Mouse (Mus musculus) gastrocnemius, adult 2 months (tissue): ENCODE results near the gene Wbp2. TPM values are rescaled to one million over a fixed set of nuclear protein-coding genes. Genes with fewer than 3 reads are reported as not detected.

Experiments used
- DNase-seq: peaks from one replicate; pipeline ENCODE4 v3.0.0; 2022
- H3K27ac ChIP-seq: fragments of 200-600 bp; 2 replicates; pipeline ENCODE4 v1.8.1; 2022; ENCODE audit warnings: mild to moderate bottlenecking
- H3K4me3 ChIP-seq: fragments of 200-600 bp; 2 replicates; pipeline ENCODE4 v1.8.1; 2022; ENCODE audit warnings: mild to moderate bottlenecking, moderate library complexity
- CTCF ChIP-seq: fragments of 200-600 bp; IDR thresholded peaks from 2 replicates; pipeline ENCODE4 v1.8.1; 2022; ENCODE audit warnings: antibody characterized with exemption, mild to moderate bottlenecking, moderate library complexity
- intact Hi-C: fragments of 180-260 bp; cut with DNase I; formaldehyde crosslinking; loops from one replicate; pipeline ENCODE4 v1.15.1; 2025
- long read RNA-seq, 2 experiments: library from polyadenylated mRNA; stranded (forward); transcript quantifications; one replicate each; pipeline ENCODE4 v2.0.0; 2021
- total RNA-seq, 2 experiments: library from RNA; stranded (reverse); gene quantifications; 2 replicates each; pipeline ENCODE4 v1.2.3; 2021

The Wbp2 gene
- total RNA-seq: 10 to 100 TPM; 77.2 to 81.8 TPM
- long read RNA-seq, experiment 1, transcript Wbp2-201 (8 exons, 1,826 nt): major isoform, 71 of 86 reads
- long read RNA-seq, experiment 1, partial matches to known transcripts: 4 of 86 reads
- long read RNA-seq, experiment 1, other reads (novel, unspliced or antisense): 11 of 86 reads
- long read RNA-seq, experiment 2, transcript Wbp2-201 (8 exons, 1,826 nt): major isoform, 66 of 85 reads
- long read RNA-seq, experiment 2, partial matches to known transcripts: 4 of 85 reads
- long read RNA-seq, experiment 2, other reads (novel, unspliced or antisense): 14 of 85 reads

DNA sequence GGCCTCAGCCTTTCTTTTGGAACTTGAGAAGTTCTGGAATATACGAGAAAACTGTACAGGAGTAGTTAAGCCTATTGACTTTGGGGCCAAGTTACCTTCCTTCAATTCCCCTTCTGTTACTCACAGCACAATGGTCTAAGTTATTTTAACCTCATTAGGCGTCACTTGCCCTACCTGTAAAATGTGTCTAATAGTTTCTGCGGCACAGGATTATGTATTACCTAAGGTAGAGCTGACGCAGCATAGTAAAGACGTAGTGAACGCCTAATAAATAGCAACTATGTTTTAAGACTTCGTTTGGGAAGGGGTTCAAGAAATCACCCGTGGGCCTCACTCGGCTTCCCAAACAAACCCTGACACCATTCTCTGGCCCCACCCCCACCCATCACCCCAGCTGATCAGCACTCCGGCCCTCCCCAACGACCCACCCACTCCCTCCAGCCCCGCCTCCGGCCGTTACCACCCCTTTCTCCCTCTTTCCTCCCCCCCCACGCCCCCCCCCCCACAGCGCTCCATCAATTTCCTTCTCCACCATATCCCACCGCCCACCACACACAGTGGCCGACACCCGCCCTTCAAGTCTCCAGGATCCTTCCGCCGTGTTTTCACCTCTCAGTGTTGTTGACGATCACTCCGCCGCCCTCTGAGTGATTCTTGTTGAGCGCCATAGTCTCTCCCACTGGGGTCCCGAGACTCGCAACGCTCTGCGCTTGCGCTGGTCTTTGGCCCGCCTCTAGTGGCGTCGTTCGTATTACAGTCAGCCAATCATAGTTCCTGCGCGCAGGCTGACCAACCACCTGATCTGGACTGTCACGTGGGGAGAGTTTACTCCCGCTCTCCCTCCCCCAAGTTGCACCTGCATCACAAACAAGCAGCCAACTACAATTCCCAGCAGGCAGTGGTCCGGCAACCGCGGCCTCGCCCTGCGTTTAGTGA, at the start of gene Wbp2:
Wbp2 (minus strand) TSS at position 738 of the 936 bp plus-strand sequence.
- H3K4me3 ChIP-seq: peak within 1 kb of the TSS; percentile 70
- intact Hi-C loops: loop anchor here (1.0 to 5.0 kb wide), 4 partner anchors 44 to 136 kb away; partner anchors contain the start of genes Acox1, Ten1 and Unk
- TF ChIP-seq CTCF: no peak
- peak within 1 kb of the TSS; percentile 97 for H3K27ac ChIP-seq
- peak; percentile 97 for DNase-seq

DNA sequence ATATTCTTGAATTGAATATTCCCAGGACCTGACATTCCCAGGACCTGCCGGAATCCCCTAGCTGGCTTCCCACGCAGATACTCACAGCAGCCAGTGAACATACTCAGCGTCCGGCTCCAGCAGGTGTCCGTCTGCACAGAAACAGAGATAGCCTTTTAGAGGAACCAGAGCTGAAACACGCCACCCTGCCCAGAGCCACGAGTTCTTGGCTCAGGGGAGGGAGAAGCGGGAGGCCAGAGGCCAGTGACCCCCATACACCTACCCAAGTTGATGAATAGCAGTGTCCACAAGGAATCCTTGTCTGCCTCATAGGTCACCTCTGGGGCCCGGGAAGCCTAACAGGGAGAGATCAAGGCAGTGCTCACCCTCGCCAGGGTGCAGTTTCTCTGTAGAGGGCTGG, 47.4 kb upstream of the Wbp2 start:
- no peak for DNase-seq
- no peak for TF ChIP-seq CTCF
- intact Hi-C loops: loop anchor here (5.0 kb wide), 1 partner anchor 102 kb away; the partner anchor contains the start of gene Unk
- no peak overlapping the region for H3K4me3 ChIP-seq
- H3K27ac ChIP-seq: no peak overlapping the region

DNA sequence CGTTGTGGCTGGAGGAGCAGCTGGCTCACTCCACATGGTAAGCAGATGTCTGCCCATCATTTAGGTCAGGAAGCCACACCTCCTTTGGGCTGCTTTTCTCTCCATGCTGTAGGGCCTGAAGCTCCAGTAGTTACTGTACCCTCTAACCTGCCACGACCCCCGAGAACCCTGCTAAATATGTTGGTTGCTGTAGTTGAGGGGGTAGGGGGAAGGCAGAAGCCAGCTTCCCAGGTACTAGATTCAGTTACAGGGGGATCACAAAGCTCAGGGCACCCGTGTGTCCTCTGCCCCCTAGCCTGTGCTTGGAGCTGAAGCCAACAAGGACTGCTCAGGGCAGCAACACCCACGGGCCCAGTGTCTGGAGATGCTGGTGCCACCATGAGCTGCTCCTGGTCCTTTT, 46.7 kb upstream of the Wbp2 start:
- Histone ChIP-seq H3K4me3 (no peak overlapping the region), H3K27ac (no peak overlapping the region)
- TF ChIP-seq CTCF: no peak
- DNase-seq: no peak
- intact Hi-C loops: loop anchor here (5.0 kb wide), 1 partner anchor 101 kb away; the partner anchor contains the start of gene Unk

DNA sequence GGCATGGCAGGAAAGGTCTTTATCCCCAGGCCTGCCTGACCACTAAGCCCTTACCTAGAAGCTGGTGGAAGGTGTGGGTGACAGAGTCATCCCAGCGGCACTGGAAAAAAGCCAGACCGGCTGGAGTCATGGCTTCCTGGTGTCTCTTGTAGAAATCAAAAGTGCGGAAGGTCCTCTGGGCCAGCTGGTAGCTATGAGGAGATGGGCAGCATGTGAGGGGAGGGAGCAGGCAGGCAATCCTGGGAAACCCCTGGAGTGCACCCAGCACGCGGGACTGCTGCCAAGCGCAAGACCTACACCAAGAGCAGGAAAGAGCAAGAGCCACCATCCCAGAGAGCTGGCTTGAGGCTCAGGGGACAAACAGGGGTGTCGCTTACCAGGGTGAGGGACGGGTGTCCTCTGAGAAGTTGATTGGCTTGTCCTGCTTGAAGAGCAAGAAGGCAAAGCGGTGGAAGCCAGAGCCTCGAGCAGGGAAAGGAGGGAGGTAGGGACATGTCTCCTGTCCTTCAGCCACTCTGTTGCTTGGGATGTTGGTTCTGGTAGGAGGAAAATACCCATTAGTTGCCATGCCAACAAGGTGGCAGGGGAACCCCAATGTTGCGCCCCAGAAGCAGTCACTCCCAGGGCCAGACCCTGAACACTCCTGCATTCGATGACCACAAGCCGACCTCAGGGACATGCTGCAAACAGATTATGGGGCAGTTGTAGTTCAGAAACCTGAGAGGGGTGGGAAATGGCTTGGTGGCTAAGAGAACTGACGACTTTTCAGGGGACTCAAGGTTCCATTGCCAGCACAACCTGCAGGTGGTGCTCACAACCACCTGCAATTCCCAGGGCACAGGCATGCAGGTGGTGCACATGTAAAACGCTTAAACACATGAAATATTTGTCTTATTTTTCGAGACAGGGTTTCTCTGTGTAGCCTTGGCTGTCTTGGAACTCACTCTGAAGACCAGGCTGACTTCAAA, 45.9 kb upstream of the Wbp2 start:
- intact Hi-C loops: loop anchor here (5.0 kb wide), 1 partner anchor 100 kb away; the partner anchor contains the start of gene Unk
- Histone ChIP-seq H3K27ac (peak overlapping the region; percentile 99; the same call in 1 of the 2 replicates), H3K4me3 (no peak overlapping the region)

DNA sequence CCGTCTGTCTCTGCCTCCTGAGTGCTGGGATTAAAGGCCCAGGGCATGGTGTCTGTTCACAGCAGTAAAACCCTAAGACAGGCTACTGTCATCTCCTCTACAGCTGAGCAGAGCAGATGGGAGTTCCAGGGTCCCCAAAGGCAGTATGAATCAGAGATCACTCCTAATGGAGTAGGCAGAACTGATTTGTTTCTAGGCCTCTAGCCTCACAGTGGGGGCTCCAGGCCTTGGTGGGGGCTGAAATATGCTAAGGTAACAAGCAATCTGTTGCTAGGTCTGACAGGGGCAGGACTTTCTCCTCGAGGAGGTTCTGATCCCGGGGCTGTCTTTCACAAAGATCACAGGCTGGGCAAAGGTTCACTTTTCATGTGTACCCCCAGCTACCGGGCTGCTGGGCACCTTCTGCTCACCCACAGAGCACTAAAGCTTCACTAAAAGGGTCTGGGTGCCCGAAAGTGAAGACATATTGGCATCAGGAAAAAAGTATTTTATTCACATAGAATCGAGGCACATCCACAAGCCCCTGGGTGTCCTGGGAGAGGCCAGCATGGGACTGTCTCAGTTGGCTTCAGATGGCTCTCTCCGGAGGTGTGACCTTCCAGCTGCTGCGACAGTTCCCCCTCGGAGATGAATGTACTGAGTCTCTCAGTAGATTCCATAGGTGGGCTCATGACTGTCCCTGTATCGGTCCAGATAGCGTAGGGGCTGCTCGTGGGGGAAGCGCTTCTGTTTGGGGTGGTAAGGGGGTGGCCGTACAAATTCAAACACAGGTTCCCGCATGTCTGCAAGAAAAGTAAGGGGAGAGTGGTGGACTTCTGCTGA, 44.8 kb upstream of the Wbp2 start:
- Histone ChIP-seq H3K4me3 (peak overlapping the region; percentile 79), H3K27ac (peak overlapping the region; percentile 99)
- TF ChIP-seq CTCF: no peak
- no peak for DNase-seq
- intact Hi-C loops: loop anchor here (2.0 to 5.0 kb wide), 2 partner anchors 21 to 99 kb away; partner anchors contain the start of gene Unk

More for the DNA sequence above, 45.9 kb upstream of the Wbp2 start:
- DNase-seq: no peak
- TF ChIP-seq CTCF: no peak

DNA sequence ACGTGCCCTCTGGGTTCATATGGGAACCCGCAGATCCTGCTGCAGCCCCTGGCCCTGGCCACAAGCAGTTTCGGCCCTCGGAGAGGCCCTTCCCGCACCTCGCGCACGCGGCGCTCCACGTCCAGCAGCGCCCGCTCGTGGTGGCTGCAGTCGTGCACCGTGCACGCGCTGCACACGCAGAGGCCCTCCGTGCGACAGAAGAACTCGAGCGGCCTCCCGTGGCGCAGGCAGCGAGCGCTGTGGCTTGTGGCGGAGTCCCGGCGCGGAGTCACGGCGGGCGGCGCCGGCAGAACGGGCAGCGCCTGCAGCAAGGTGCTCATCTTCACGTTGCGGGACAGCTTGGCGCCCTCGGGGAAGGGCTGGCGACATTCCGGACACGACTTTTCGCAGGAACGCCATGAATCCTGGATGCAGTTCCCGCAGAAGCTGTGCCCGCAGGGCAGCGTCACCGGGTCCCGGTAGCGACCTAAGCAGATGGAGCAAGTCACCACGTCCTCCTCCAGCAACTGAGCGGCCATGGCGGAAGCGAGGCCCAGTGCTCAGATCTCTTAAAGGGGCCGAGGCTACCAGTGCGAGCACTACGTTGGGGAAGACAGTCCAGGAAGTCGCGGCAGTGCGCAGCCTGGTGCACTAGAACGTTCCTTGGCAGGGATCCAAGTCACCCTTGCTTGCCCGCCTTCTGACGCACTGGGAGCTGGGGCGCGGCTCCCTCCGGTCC, 43.9 kb upstream of the Wbp2 start, which contains the start of gene Trim65:
Trim65 (minus strand) TSS at position 641 of the 718 bp plus-strand sequence.
- peak; percentile 95 for DNase-seq
- peak within 1 kb of the TSS; percentile 79 for H3K4me3 ChIP-seq
- H3K27ac ChIP-seq: peak within 1 kb of the TSS; percentile 99
- TF ChIP-seq CTCF: peak; percentile 96
- intact Hi-C loops: loop anchor here (1.0 to 5.0 kb wide), 3 partner anchors 20 to 98 kb away; partner anchors contain the start of gene Unk

DNA sequence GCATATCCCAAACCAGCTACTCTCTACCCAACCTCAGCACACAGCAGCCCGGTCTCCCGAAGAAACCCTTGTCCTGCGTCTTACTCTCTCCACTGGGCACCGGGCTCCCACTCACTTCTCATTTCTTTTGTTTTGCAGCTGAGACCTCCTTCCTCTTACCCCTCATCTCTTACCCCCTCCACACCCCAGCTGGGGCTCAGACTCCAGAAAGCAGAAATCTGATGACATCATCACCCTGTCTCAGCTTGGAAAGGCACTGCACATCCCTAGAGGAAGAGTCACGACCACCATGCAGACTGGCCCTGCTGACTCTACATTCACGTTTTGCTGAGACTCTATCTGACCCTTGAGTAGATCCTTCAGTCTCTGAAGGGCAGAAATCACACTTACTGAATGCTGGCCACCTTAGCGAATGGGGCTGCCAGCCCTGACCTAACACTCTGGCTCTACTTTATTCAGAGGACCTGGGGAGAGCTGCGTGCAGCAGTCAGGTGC, 43.2 kb upstream of the Wbp2 start:
- Histone ChIP-seq H3K27ac (peak overlapping the region; percentile 99), H3K4me3 (peak overlapping the region; percentile 79)
- DNase-seq: no peak
- TF ChIP-seq CTCF: no peak
- intact Hi-C loops: loop anchor here (1.0 to 5.0 kb wide), 3 partner anchors 19 to 98 kb away; partner anchors contain the start of gene Unk

DNA sequence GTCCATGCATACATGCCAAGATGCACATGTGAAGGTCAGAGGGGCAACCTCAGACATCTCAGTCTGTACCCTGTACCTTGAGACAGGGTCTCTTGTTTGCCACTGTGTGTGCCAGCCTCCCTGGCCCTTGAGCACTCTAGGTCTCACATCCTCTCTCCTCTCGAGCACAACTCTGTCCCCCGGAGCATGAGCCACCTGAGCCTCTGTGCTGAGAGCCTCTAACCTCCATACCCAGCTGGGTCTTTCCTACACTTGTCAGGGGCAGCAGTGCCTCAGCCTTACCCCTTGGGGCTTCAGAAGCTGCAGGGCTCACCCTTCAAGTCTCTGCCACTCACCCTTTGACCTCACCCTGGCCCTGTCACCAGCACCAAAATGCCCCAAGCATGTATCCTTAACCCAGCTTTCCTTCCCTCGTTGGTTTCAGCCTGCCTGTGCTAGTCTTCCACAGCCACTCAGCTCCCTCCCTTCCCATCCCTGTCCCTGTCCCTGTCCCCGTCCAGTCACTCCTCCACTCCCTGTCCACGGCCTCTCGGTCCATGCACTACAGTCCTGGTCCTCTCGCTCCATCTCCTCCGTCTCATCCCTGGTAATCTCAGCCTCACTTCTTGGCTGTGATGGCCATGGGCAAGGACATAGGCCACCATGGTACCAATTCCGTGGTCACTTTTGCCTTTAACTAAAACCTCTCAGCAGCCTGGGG, 42.4 kb upstream of the Wbp2 start:
- no peak for TF ChIP-seq CTCF
- peak overlapping the region; percentile 99; the same call in 1 of the 2 replicates for H3K27ac ChIP-seq
- intact Hi-C loops: no loop called here
- H3K4me3 ChIP-seq: peak overlapping the region; percentile 79
- no peak for DNase-seq

DNA sequence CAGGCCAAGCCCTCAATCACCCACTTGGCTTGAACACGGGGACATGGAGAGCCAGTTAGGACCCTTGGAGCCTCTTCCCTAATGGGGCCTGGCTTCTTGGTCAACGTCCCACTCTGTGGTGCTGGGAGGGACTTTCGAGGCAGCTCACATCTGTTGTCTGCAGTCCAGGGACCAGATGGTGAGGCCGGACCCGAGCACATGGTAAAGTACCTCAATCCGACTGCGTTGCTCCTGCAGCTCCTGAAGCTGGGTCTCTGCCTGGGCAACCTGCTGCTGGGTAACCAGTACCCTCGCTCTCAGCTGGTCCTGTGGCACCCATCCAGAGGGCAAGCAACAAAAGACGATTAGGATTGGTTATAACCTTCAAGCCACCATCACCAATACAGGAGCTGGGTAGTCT, 41.2 kb upstream of the Wbp2 start:
- no peak for TF ChIP-seq CTCF
- intact Hi-C loops: no loop called here
- DNase-seq: no peak
- H3K4me3 ChIP-seq: peak overlapping the region; percentile 40
- H3K27ac ChIP-seq: peak overlapping the region; percentile 57
